Mouse (Mus musculus) macrophage (primary cell): Measurements from ENCODE around the gene Olfr1305. TPM values are rescaled to one million over a fixed set of nuclear protein-coding genes. Genes with fewer than 3 reads are reported as not detected.

Experiments used
- H3K27ac ChIP-seq: fragments of 350-480 bp; formaldehyde crosslinking; 2 replicates; pipeline ENCODE4 v1.9.0; 2021
- H3K36me3 ChIP-seq: fragments of 350-480 bp; formaldehyde crosslinking; 2 replicates; pipeline ENCODE4 v1.9.0; 2021; ENCODE audit errors: inconsistent target
- H3K4me3 ChIP-seq: fragments of 350-480 bp; formaldehyde crosslinking; 2 replicates; pipeline ENCODE4 v1.9.0; 2021; ENCODE audit errors: inconsistent target
- H3K79me2 ChIP-seq: fragments of 350-480 bp; formaldehyde crosslinking; 2 replicates; pipeline ENCODE4 v1.9.0; 2021; ENCODE audit errors: inconsistent target
- WGBS: methylation state at CpG from one replicate; pipeline ENCODE4 v1.1.7; 2026; ENCODE audit warnings: inconsistent platforms; ENCODE audit not compliant: missing documents; 5-methylcytosine and 5-hydroxymethylcytosine counted together
- polyA plus RNA-seq: library from polyadenylated mRNA; stranded (reverse); fragments of 250-400 nt; gene quantifications from 3 replicates; pipeline ENCODE4 v1.2.4, GENCODE M21; 2018; ENCODE audit warnings: inconsistent platforms
- total RNA-seq, 78 experiments: library from RNA; depleted of rRNA; stranded (reverse); fragments of 250-400 nt; gene quantifications; 1 replicate in 9 of 78; 2 replicates in 24 of 78; 3 replicates in 43 of 78; 4 replicates in 2 of 78; pipeline ENCODE4 v1.2.4; 2018; ENCODE audit warnings: inconsistent platforms in 56 of 78

Olfr1305 gene
- total RNA-seq (2018; cell fraction: chromatin; rRNA removed) = not detected
- not detected for total RNA-seq (2018; cell fraction: cytosol; rRNA removed)
- total RNA-seq (2018; cell fraction: nucleus; rRNA removed) = not detected
- not detected in 3 replicates for polyA plus RNA-seq

GRCm38 (mm10) chr2:111877049-111877448 lies at the start of gene Olfr1305:
Gene Olfr1305, minus strand, starts transcription at chr2:111877149.
- Histone ChIP-seq H3K27ac (no peak within 1 kb of the TSS), H3K4me3 (no peak within 1 kb of the TSS), H3K36me3 (no peaks in the 10 kb centered on the region), H3K79me2 (no peaks in the 10 kb centered on the region)
- 83% methylated on average over 2 of the region's 2 CpGs for WGBS

GRCm38 (mm10) chr2:111916171-111916570 lies 39.2 kb upstream of the Olfr1305 start, which contains the start of gene Olfr1306:
Gene Olfr1306, minus strand, starts transcription at chr2:111916271.
- 80% methylated on average over 1 of the region's 1 CpGs for WGBS
- Histone ChIP-seq H3K27ac (no peak within 1 kb of the TSS), H3K36me3 (no peaks in the 10 kb centered on the region), H3K79me2 (no peaks in the 10 kb centered on the region), H3K4me3 (no peak within 1 kb of the TSS)

GRCm38 (mm10) chr2:111820240-111820639 lies 56.7 kb downstream of the Olfr1305 start, which contains the start of gene Olfr1303:
Gene Olfr1303, minus strand, starts transcription at chr2:111820340.
- WGBS = 96% methylated on average over 2 of the region's 2 CpGs
- no peaks in the 10 kb centered on the region for H3K36me3 ChIP-seq
- H3K79me2 ChIP-seq = no peaks in the 10 kb centered on the region
- no peak within 1 kb of the TSS for H3K4me3 ChIP-seq
- H3K27ac ChIP-seq = no peak within 1 kb of the TSS

Other genes with a start within 250 kb of the Olfr1305 start
- not detected in 3 replicates for gene Olfr1298, start 227.9 kb downstream of the Olfr1305 start, polyA plus RNA-seq
- not detected in 3 replicates for gene Olfr1299, start 215.7 kb downstream of the Olfr1305 start, polyA plus RNA-seq
- not detected in 3 replicates for gene Olfr1301, start 126.1 kb downstream of the Olfr1305 start, polyA plus RNA-seq
- not detected in 3 replicates for gene Olfr1302, start 99.7 kb downstream of the Olfr1305 start, polyA plus RNA-seq
- not detected in 3 replicates for gene Olfr1303, start 56.8 kb downstream of the Olfr1305 start, polyA plus RNA-seq
- not detected in 3 replicates for gene Olfr1306, start 39.1 kb upstream of the Olfr1305 start, polyA plus RNA-seq
- not detected in 3 replicates for gene Olfr1307, start 72.3 kb upstream of the Olfr1305 start, polyA plus RNA-seq
- gene Olfr1308, start 87.8 kb upstream of the Olfr1305 start, polyA plus RNA-seq = not detected in 3 replicates
- not detected in 3 replicates for gene Olfr1309, start 113.1 kb upstream of the Olfr1305 start, polyA plus RNA-seq
- not detected in 3 replicates for gene Olfr1310, start 135.6 kb upstream of the Olfr1305 start, polyA plus RNA-seq
- not detected in 3 replicates for gene Olfr1311, start 147.3 kb upstream of the Olfr1305 start, polyA plus RNA-seq
- not detected in 3 replicates for gene Olfr1312, start 173.1 kb upstream of the Olfr1305 start, polyA plus RNA-seq
- gene Olfr1313, start 200.7 kb upstream of the Olfr1305 start, polyA plus RNA-seq = not detected in 3 replicates
- not detected in 3 replicates for gene Olfr1314, start 219.6 kb upstream of the Olfr1305 start, polyA plus RNA-seq
- gene Olfr1315-ps1, start 238.3 kb upstream of the Olfr1305 start, polyA plus RNA-seq = not detected in 3 replicates